Mouse (Mus musculus): Measurements from ENCODE around the gene Gal3st4.

DNA sequence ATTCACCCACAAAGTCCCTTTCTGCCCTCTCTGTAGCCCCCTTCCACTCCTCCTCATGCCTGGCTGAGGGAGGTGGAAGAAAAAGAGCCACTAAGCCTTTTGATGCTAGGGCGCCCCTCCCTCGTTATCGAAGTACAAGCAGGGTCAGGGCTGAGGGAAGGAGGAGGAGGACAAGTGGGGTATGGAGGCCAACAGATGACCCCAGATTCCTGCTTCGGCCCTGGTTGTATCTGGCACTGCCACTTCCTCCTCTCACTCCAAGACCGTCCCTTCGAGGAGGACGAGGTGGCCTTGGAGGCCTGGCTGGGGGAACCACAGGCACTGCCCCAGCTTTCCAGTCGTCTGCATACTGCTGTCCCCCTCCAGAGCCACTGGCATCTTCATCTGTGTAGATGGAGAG lies 1.5 kb upstream of the Gal3st4 start:
- TF ChIP-seq POLR2A (IDR thresholded peaks at IDR 0.05; ENCODE audit: insufficient read depth, low read depth, low read length) (no peak), CTCF (IDR thresholded peaks at IDR 0.05) (no peak)
